Mouse (Mus musculus) c-Kit-negative CD71-positive TER-119-positive erythroid progenitor cells, embryonic 14.5 days (primary cell): ENCODE results near the gene Adnp.

Experiments used
- DNase-seq: peaks from one replicate; pipeline ENCODE4 v3.0.0-alpha.2; 2013; ENCODE audit warnings: low read depth, low spot score

The Adnp gene

GRCm38 (mm10) chr2:168156361-168156760 lies 50.6 kb downstream of the Adnp start:
- no peak for DNase-seq

- DNase-seq: no peak
These were observed 51.2 kb downstream of the Adnp start for GRCm38 (mm10) chr2:168155666-168156065.

- DNase-seq: peak; percentile 73
These were observed 52.6 kb downstream of the Adnp start for GRCm38 (mm10) chr2:168154090-168154881.

- no peak for DNase-seq
These were observed 57.7 kb downstream of the Adnp start for GRCm38 (mm10) chr2:168149241-168149640.

GRCm38 (mm10) chr2:168147722-168148432 lies 59.0 kb downstream of the Adnp start:
- no peak for DNase-seq

- no peak for DNase-seq
These were observed 61.5 kb downstream of the Adnp start for GRCm38 (mm10) chr2:168145437-168145836.

- no peak for DNase-seq
These were observed 63.1 kb downstream of the Adnp start for GRCm38 (mm10) chr2:168143794-168144193.

GRCm38 (mm10) chr2:168137161-168137560 lies 69.8 kb downstream of the Adnp start:
- DNase-seq: no peak
